Mouse (Mus musculus): ENCODE data around the gene Pi16.

- TF ChIP-seq CTCF (IDR thresholded peaks at IDR 0.05; ENCODE audit: low read depth), result no peak
- TF ChIP-seq EP300 (optimal IDR thresholded peaks at IDR 0.05), result no peak
Observed at GRCm38 (mm10) chr17:29356882-29357281, 39.4 kb downstream of the Pi16 start.
